Mouse (Mus musculus) cerebral cortex, adult 2 months (tissue): ENCODE data around the gene Cela3b.

Experiments
- WGBS: fragments of 180-500 bp; shearing (Covaris S2); methylation state at CpG from one replicate; pipeline ENCODE4 v1.1.7; 2018; 5-methylcytosine and 5-hydroxymethylcytosine counted together

Cela3b gene

GRCm38 (mm10) chr4:137430502-137430901 lies at the start of gene Cela3b:
Cela3b (minus strand) TSS chr4:137430540.
- WGBS: 97% methylated on average over 4 of the region's 4 CpGs

GRCm38 (mm10) chr4:137479757-137480156 lies 49.4 kb upstream of the Cela3b start:
- 56% methylated on average over 6 of the region's 6 CpGs for WGBS

DNA sequence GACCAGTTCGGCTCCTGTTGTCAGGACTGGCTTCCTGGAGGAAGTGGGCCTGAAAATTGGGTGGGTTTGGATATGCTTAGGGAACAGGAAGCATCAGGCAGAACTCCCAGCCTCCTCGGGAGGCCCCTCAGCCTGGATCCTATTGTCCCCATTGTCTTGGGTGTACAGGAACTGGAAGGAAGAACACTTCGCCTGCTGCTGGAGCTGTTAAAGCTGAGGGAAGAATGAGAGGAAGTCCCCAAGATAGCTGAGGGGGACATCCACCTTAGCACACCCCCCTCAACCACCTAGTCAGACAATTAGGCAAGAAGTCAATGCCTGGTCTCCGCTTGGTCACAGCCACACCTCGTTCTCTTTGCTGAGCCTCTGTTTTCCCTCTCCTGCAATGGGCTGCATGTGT lies 48.0 kb upstream of the Cela3b start:
- 74% methylated on average over 5 of the region's 5 CpGs for WGBS

GRCm38 (mm10) chr4:137477611-137478010 lies 47.3 kb upstream of the Cela3b start:
- 81% methylated on average over 6 of the region's 6 CpGs for WGBS

GRCm38 (mm10) chr4:137476761-137477237 lies 46.5 kb upstream of the Cela3b start:
- WGBS: 25% methylated on average over 17 of the region's 17 CpGs

DNA sequence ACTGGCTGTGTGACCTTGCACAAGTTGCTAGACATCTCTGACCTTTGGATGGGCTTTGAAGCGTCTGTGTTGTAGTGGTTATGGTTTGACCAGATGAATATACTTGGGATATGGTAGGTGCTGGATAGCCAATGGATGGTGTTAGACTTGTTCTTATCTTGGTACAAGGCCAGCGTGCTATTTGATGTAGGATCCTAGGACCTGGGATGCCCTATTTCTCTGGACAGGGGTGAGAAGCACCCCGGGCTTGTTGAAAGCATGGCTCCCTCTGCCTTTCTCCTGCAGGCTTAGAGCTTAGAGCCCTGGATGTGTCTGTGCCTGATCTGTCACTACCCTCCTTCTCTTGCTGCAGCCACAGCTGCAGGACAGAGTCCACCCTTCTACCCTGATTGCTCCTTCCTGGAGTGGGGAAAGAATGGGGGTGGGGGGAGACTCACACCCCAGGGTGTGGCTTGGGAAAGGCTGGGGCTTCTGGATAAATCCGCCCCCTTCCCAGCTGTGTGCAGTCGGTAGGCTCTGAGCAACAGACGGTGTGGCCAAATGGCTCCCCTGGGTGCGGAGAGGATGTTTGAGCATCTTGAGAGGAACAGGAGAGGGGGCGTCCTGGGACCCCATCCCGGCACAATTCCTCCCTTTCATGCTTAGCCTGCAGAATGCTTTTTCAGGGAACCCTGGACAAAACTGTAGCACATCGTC lies 45.9 kb upstream of the Cela3b start:
- 35% methylated on average over 10 of the region's 10 CpGs for WGBS

- 86% methylated on average over 13 of the region's 13 CpGs for WGBS
Measured at GRCm38 (mm10) chr4:137475271-137476050, 45.1 kb upstream of the Cela3b start.

GRCm38 (mm10) chr4:137474694-137475093 lies 44.4 kb upstream of the Cela3b start:
- WGBS: 95% methylated on average over 7 of the region's 7 CpGs

- 80% methylated on average over 18 of the region's 18 CpGs for WGBS
Measured at GRCm38 (mm10) chr4:137473701-137474388, 43.5 kb upstream of the Cela3b start.

DNA sequence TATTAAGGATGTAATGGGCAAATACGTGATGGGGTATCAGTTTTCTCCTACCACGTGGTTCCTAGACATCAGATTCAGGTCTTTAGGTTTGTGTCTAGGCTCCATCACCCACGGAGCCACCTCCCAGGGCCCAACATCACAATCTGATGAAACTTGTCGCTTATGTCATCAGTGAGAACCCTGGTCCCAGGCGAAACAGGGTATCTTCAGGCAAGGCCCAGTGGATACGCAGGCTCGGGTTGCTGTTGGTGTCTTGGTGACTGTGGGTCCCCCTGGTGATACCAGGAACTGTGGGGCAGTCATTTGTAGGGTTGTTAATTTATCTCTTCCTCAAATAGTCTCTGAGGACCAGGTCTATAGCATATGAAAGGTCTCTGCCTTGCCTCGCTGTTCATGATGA lies 42.9 kb upstream of the Cela3b start:
- WGBS: 90% methylated on average over 8 of the region's 8 CpGs

DNA sequence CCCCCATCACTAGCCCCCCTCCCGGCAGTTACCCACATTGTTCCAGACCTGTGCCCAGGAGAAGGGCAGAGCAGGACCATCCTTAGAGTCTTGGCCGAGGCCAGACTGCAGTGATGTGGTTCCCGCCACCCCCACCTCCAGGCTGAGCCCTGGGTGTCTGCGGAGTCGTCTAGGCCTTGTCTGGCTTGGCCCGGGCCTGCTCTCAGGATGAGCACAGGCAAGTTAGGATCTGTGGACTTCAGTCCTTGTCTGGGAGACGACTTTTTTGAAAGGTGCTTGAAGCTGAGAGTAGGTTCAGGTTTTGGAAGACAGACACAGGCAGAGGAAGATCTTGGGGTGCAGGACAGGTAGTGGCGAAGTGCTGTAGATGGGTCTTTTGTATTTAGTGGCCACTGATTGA lies 41.0 kb upstream of the Cela3b start:
- WGBS: 71% methylated on average over 8 of the region's 8 CpGs

- 88% methylated on average over 9 of the region's 9 CpGs for WGBS
Measured at GRCm38 (mm10) chr4:137470701-137471317, 40.5 kb upstream of the Cela3b start.

- 68% methylated on average over 15 of the region's 15 CpGs for WGBS
Measured at GRCm38 (mm10) chr4:137469845-137470692, 39.7 kb upstream of the Cela3b start.

- WGBS: 14% methylated on average over 20 of the region's 20 CpGs
Measured at GRCm38 (mm10) chr4:137469081-137469844, 38.9 kb upstream of the Cela3b start.

- 2% methylated on average over 68 of the region's 72 CpGs for WGBS
Measured at GRCm38 (mm10) chr4:137468260-137469080, 38.1 kb upstream of the Cela3b start, which contains the start of gene Hspg2. Hspg2 (plus strand) TSS chr4:137468769.

DNA sequence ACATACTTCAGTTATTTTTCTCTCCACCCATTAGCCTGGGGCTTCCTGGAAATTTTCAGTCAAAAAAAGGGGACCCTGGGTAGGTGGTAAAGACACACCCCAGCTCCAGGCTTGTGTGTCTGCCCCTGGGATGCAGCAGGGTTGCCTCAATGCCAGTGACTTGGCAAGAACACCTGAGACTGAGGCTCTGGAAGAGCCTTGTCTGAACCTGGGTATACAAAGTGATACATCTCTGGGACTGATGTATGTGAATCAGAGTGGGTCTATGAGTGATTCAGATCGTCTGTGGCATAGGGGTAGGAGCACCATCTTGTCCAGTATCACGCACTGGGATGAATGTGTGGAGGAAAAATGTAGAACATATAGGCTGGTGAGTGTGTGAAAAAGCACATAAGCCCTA lies 37.2 kb upstream of the Cela3b start:
- 77% methylated on average over 2 of the region's 2 CpGs for WGBS

DNA sequence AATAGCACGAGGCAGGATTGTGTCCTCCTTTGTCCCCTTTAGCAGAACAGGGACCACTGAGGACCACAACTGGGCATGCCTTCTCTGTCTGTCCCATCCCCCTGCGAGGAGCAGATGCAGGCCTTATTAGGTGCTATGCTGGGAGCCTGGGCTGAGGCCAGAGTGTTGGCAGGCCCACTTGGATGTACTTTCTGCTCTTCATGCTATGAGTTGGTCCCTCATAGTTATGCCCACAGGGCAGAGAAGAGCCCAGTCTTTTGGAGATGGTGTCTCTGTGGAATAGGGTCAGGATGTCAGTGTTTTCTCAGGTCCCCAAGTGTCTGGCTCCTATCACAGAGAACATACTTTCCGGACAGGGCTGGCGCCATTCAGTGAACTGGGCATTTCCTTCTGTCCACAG lies 36.7 kb upstream of the Cela3b start:
- 79% methylated on average over 4 of the region's 4 CpGs for WGBS

- WGBS: 66% methylated on average over 13 of the region's 13 CpGs
Measured at GRCm38 (mm10) chr4:137465125-137465787, 34.9 kb upstream of the Cela3b start.
